Mouse (Mus musculus): ENCODE results near the gene Scyl1. TPM values are rescaled to one million over a fixed set of nuclear protein-coding genes. Genes with fewer than 3 reads are reported as not detected.

Scyl1 gene
- polyA plus RNA-seq, 1 experiment from 2014 or later = 38.1 TPM

DNA sequence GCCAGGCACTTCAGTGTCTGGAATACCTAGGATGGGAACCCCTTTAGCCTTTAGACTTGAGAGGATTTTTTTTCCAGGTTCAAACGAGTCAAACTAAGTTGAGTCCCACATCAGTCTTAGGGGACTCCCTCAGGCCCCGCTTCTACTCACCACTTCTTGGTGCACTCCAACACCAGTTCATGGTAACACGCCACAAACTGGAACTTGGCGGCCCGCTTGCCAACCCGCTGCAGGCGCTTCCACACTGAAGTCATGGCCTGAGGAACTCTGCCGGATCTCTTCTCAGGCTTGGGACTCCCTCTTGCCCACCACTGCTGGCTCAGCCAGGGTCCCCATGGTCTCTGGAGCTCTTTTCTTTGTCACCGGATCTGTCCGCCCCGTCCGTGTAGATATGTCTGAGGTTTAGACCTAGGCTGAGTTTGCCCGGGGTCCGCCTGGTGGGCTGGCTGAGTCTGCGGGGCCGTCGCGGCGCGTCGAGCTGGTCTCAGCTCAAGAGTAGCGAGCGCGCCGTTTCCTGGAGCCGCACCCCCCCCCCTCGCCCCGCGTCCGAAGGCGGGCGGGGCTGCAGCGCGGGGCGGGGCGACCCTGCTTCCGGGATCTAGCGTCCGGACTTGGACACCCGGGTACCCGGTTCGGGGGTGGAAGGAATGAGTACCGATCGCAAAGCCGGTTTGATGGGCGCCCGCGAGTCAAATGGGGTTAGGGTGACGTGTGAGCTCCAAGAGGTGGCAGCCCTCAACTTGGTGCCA is 45.3 kb downstream of the Scyl1 start, which contains the start of gene Ehbp1l1:
Ehbp1l1 (minus strand) TSS at position 551 of the 749 bp plus-strand sequence.
- no peak for TF ChIP-seq EP300 (optimal IDR thresholded peaks at IDR 0.05)
- TF ChIP-seq CTCF (IDR thresholded peaks at IDR 0.05; ENCODE audit: low read depth) = no peak
- H3K27ac ChIP-seq (replicated peaks) = peak within 1 kb of the TSS; percentile 93
- peak; percentile 50 for ATAC-seq (ENCODE audit: low FRiP score, low TSS enrichment)
- no peaks in the 10 kb centered on the region for H3K9me3 ChIP-seq (ENCODE audit: control insufficient read depth, low read length)
- peak within 1 kb of the TSS; percentile 76 for H3K9ac ChIP-seq (ENCODE audit: low read length)
- no peaks in the 10 kb centered on the region for H3K27me3 ChIP-seq (ENCODE audit: control insufficient read depth, insufficient read depth, low read length)
- peak; percentile 86 for DNase-seq (ENCODE audit: low spot score)
- H3K4me3 ChIP-seq (ENCODE audit: low read depth, low read length) = peak within 1 kb of the TSS; percentile 57
- H3K36me3 ChIP-seq (ENCODE audit: control insufficient read depth, insufficient read depth, low read length) = peaks cover 13% of the 10 kb centered on the region
- 5% methylated on average over 42 of the region's 49 CpGs for WGBS
- peaks cover 6% of the 10 kb centered on the region for H3K4me1 ChIP-seq (replicated peaks; ENCODE audit: control insufficient read depth, insufficient read depth)
- H3K4me2 ChIP-seq (replicated peaks; ENCODE audit: low read depth) = peak within 1 kb of the TSS; percentile 92

DNA sequence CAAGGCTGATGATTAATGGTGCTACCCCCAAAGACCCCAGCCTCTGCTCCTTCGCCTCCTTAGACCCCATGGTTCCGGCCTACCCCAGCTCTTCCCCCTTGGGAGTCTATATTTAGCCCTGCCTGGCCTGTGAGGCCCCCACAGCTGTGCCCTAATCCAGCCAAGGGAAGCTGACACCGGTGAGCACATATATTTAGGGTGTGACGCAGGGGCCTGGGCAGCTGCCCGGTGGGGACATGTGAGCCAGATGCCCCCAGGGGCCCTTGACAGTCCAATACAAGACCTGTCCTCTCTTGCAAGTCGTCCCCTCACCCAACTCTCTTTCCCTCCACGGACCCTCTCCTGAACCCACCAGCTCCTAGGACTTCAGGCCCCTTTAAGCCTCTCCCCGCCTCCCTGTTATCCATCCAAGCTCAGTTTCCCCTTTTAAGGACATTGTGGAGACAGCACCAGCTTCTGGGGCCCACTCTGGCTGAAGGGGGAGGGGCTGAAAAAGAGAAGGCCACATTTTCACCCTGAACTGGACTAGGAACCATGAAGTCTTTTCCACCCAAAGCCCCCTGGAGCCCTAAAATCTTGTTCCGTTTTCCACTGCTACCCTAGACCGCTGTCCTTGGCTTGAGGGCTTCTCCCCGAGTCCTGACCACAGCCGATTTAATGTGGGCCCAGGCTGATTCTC is 46.1 kb downstream of the Scyl1 start:
- Histone ChIP-seq H3K27ac (replicated peaks) (peak overlapping the region; percentile 93), H3K4me1 (replicated peaks; ENCODE audit: control insufficient read depth, insufficient read depth) (peaks cover 4% of the 10 kb centered on the region), H3K9ac (ENCODE audit: low read length) (peak overlapping the region; percentile 76), H3K36me3 (ENCODE audit: control insufficient read depth, insufficient read depth, low read length) (peaks cover 21% of the 10 kb centered on the region), H3K4me3 (ENCODE audit: low read depth, low read length) (peak overlapping the region; percentile 57), H3K4me2 (replicated peaks; ENCODE audit: low read depth) (peak overlapping the region; percentile 92), H3K9me3 (ENCODE audit: control insufficient read depth, low read length) (no peaks in the 10 kb centered on the region), H3K27me3 (ENCODE audit: control insufficient read depth, insufficient read depth, low read length) (no peaks in the 10 kb centered on the region)
- WGBS = 41% methylated on average over 12 of the region's 12 CpGs
- DNase-seq (ENCODE audit: low spot score) (peak; percentile 47), ATAC-seq (ENCODE audit: low FRiP score, low TSS enrichment) (peak; percentile 34)
- TF ChIP-seq CTCF (IDR thresholded peaks at IDR 0.05; ENCODE audit: low read depth) (no peak), EP300 (optimal IDR thresholded peaks at IDR 0.05) (peak; percentile 62)

DNA sequence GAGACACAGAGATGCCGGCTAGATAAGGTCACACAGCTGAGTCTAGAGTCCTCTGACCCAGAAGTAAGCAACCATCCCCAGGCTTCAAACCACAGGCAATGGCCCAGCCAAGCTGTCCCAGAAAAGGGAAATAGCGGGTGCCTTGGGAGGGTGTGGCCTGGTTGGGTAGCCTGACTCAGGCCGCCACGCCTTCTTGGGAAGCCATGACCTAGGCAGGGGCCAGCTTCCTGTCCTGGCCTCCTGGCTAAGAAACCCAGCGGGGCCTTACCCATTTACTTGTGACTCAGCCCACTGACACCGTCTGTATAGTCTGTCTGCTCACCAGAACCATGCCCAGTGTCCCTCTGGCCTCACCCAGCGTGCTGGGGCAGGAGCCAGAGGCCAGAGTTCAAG is 46.7 kb downstream of the Scyl1 start:
- ATAC-seq (ENCODE audit: low FRiP score, low TSS enrichment) (peak; percentile 59), DNase-seq (ENCODE audit: low spot score) (peak; percentile 71)

DNA sequence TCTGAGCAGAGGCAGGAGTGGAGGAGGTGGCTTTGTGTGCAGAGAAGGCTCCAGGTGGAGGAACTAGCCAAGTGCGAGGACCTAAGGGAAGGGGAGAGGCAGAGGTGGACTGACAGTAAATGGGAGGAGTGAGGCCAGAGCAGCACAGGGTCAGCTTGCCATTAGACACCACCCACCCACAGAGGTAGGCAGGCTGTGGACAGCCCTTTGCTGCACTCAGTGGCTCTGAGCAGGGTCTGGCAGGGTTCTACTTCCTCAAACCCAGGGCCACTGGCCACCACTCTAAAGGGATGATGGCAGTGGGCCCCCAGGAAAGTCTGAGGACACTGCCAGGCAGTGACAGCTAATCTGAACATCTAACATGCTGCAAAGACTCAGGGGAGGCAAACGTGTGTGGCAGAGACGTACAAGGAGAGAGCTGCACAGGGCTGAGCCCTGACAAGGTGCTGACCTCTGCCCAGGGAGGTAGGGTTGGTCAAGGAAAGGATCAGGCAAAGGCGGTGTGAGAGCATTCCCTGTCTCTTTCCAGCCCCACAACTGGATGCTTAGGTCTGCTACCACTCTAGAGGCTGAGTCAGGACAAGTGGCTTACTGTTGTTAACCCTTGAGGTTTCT is 47.2 kb downstream of the Scyl1 start:
- H3K27ac ChIP-seq (replicated peaks) = peak overlapping the region; percentile 93
- 56% methylated on average over 4 of the region's 4 CpGs for WGBS

More for the DNA sequence above, 46.7 kb downstream of the Scyl1 start:
- Histone ChIP-seq H3K4me2 (replicated peaks; ENCODE audit: low read depth) (peak overlapping the region; percentile 92), H3K4me1 (replicated peaks; ENCODE audit: control insufficient read depth, insufficient read depth) (peaks cover 4% of the 10 kb centered on the region), H3K27me3 (ENCODE audit: control insufficient read depth, insufficient read depth, low read length) (no peaks in the 10 kb centered on the region), H3K36me3 (ENCODE audit: control insufficient read depth, insufficient read depth, low read length) (peaks cover 27% of the 10 kb centered on the region), H3K27ac (replicated peaks) (peak overlapping the region; percentile 93), H3K9me3 (ENCODE audit: control insufficient read depth, low read length) (no peaks in the 10 kb centered on the region), H3K4me3 (ENCODE audit: low read depth, low read length) (peak overlapping the region; percentile 57), H3K9ac (ENCODE audit: low read length) (peak overlapping the region; percentile 76)
- TF ChIP-seq EP300 (optimal IDR thresholded peaks at IDR 0.05) = no peak
- 32% methylated on average over 7 of the region's 7 CpGs for WGBS

DNA sequence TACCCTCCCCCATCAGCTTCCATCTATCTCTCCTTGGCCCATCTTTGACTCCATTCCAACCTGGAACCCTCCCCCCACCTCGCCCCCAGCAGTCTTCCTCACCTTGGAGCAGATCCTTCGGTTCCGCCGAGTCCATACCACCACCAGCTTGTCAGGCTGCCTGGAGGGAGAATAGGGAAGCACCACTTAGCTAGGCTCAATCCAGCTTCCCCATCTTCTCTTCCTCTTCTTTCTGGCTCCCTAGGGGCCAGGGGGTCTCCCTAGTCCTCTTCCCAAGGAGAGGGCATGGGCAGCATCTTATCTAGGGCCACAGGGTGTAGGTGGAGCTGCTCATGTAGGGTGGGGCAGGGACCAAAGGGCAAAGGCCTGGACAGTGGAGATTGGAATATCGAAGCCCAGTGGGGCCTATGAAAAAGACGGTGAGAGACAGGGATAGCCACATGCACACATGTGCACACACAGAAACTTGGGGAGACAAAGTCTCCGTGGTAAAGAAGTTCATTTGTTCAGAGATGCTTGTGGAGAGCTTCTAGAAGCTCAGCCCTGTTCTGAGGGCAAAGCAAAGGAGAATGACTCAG is 48.3 kb downstream of the Scyl1 start:
- no peak for DNase-seq (ENCODE audit: low spot score)
- Histone ChIP-seq H3K27ac (replicated peaks) (no peak overlapping the region), H3K27me3 (ENCODE audit: control insufficient read depth, insufficient read depth, low read length) (no peaks in the 10 kb centered on the region), H3K9me3 (ENCODE audit: control insufficient read depth, low read length) (no peaks in the 10 kb centered on the region), H3K36me3 (ENCODE audit: control insufficient read depth, insufficient read depth, low read length) (peaks cover 38% of the 10 kb centered on the region), H3K4me2 (replicated peaks; ENCODE audit: low read depth) (no peak overlapping the region), H3K9ac (ENCODE audit: low read length) (no peak overlapping the region), H3K4me3 (ENCODE audit: low read depth, low read length) (no peak overlapping the region), H3K4me1 (replicated peaks; ENCODE audit: control insufficient read depth, insufficient read depth) (no peaks in the 10 kb centered on the region)
- TF ChIP-seq CTCF (IDR thresholded peaks at IDR 0.05; ENCODE audit: low read depth) = no peak
- no peak for TF ChIP-seq EP300 (optimal IDR thresholded peaks at IDR 0.05)
- no peak for ATAC-seq (ENCODE audit: low FRiP score, low TSS enrichment)
- WGBS = 86% methylated on average over 7 of the region's 7 CpGs

More for the DNA sequence above, 47.2 kb downstream of the Scyl1 start:
- Histone ChIP-seq H3K9me3 (ENCODE audit: control insufficient read depth, low read length) (no peaks in the 10 kb centered on the region), H3K4me1 (replicated peaks; ENCODE audit: control insufficient read depth, insufficient read depth) (peaks cover 4% of the 10 kb centered on the region), H3K27me3 (ENCODE audit: control insufficient read depth, insufficient read depth, low read length) (no peaks in the 10 kb centered on the region), H3K4me3 (ENCODE audit: low read depth, low read length) (peak overlapping the region; percentile 57), H3K36me3 (ENCODE audit: control insufficient read depth, insufficient read depth, low read length) (peaks cover 31% of the 10 kb centered on the region), H3K4me2 (replicated peaks; ENCODE audit: low read depth) (peak overlapping the region; percentile 92), H3K9ac (ENCODE audit: low read length) (peak overlapping the region; percentile 76)
- TF ChIP-seq EP300 (optimal IDR thresholded peaks at IDR 0.05) = no peak
- no peak for DNase-seq (ENCODE audit: low spot score)
- 0 out of 2 replicates have a peak, but pooled peaks have one; percentile 0 for ATAC-seq (ENCODE audit: low FRiP score, low TSS enrichment)

All from stomach, postnatal 0 days (tissue).